Mouse (Mus musculus): ENCODE data around the gene Zfr. TPM values are rescaled to one million over a fixed set of nuclear protein-coding genes. Genes with fewer than 3 reads are reported as not detected.

Zfr gene
- polyA plus RNA-seq, 1 experiment from 2014 or later = 85.9 TPM

- no peaks in the 10 kb centered on the region for H3K36me3 ChIP-seq (ENCODE audit: control insufficient read depth, insufficient read depth, low read length)
- peaks cover 6% of the 10 kb centered on the region for H3K4me1 ChIP-seq (ENCODE audit: control insufficient read depth, insufficient read depth, low read length)
- WGBS = 73% methylated on average over 6 of the region's 6 CpGs
- ATAC-seq (ENCODE audit: insufficient read depth, low FRiP score) = no peak
- no peak overlapping the region for H3K4me3 ChIP-seq (replicated peaks; ENCODE audit: low read length)
- no peaks in the 10 kb centered on the region for H3K27me3 ChIP-seq (ENCODE audit: control insufficient read depth, insufficient read depth, low read length)
- H3K9me3 ChIP-seq (replicated peaks; ENCODE audit: control insufficient read depth, low read length) = no peaks in the 10 kb centered on the region
- no peak overlapping the region for H3K9ac ChIP-seq (ENCODE audit: low read length)
- H3K4me2 ChIP-seq (ENCODE audit: low read depth, low read length) = no peak overlapping the region
- no peak overlapping the region for H3K27ac ChIP-seq (ENCODE audit: low read length)
These were observed 105.8 kb downstream of the Zfr start for GRCm38 (mm10) chr15:12223393-12223792.

GRCm38 (mm10) chr15:12224239-12224638 is 106.6 kb downstream of the Zfr start:
- Histone ChIP-seq H3K4me2 (ENCODE audit: low read depth, low read length) (no peak overlapping the region), H3K4me1 (ENCODE audit: control insufficient read depth, insufficient read depth, low read length) (peaks cover 9% of the 10 kb centered on the region), H3K27ac (ENCODE audit: low read length) (no peak overlapping the region), H3K4me3 (replicated peaks; ENCODE audit: low read length) (no peak overlapping the region), H3K27me3 (ENCODE audit: control insufficient read depth, insufficient read depth, low read length) (no peaks in the 10 kb centered on the region), H3K9ac (ENCODE audit: low read length) (no peak overlapping the region), H3K9me3 (replicated peaks; ENCODE audit: control insufficient read depth, low read length) (no peaks in the 10 kb centered on the region), H3K36me3 (ENCODE audit: control insufficient read depth, insufficient read depth, low read length) (no peaks in the 10 kb centered on the region)
- whole genome bisulfite sequencing = 90% methylated on average over 2 of the region's 2 CpGs
- ATAC-seq (ENCODE audit: insufficient read depth, low FRiP score) = no peak

- H3K4me1 ChIP-seq (ENCODE audit: control insufficient read depth, insufficient read depth, low read length) = peaks cover 15% of the 10 kb centered on the region
- 75% methylated on average over 4 of the region's 4 CpGs for WGBS
- no peak overlapping the region for H3K9ac ChIP-seq (ENCODE audit: low read length)
- no peak overlapping the region for H3K4me3 ChIP-seq (replicated peaks; ENCODE audit: low read length)
- no peaks in the 10 kb centered on the region for H3K36me3 ChIP-seq (ENCODE audit: control insufficient read depth, insufficient read depth, low read length)
- H3K27me3 ChIP-seq (ENCODE audit: control insufficient read depth, insufficient read depth, low read length) = no peaks in the 10 kb centered on the region
- no peak for ATAC-seq (ENCODE audit: insufficient read depth, low FRiP score)
- no peak overlapping the region for H3K4me2 ChIP-seq (ENCODE audit: low read depth, low read length)
- no peak overlapping the region for H3K27ac ChIP-seq (ENCODE audit: low read length)
- no peaks in the 10 kb centered on the region for H3K9me3 ChIP-seq (replicated peaks; ENCODE audit: control insufficient read depth, low read length)
These were observed 107.4 kb downstream of the Zfr start for GRCm38 (mm10) chr15:12225062-12225461.

- 89% methylated on average over 15 of the region's 15 CpGs for WGBS
These were observed 109.3 kb downstream of the Zfr start for GRCm38 (mm10) chr15:12226908-12227307.

DNA sequence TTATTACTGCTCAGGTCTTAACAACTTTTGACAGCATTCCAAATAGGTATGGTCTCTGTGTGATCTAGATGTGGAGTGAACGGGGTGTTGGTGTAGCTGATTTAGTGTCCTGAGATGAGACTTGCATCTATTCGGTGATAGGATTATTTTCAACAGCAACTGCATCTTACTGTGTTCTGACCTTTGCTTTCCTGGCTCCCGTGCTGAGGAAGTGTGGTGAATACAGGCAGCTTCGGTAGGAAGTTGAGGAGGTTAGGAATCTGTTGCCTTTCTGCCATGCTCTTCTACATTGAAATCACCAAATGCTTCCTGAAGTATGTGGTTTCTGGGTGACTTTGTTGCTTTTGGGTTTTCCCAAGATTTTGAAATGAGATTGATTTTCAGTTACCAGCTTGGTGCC is 109.7 kb downstream of the Zfr start:
- H3K4me3 ChIP-seq (replicated peaks; ENCODE audit: low read length) = no peak overlapping the region
- H3K4me1 ChIP-seq (ENCODE audit: control insufficient read depth, insufficient read depth, low read length) = peaks cover 30% of the 10 kb centered on the region
- H3K4me2 ChIP-seq (ENCODE audit: low read depth, low read length) = no peak overlapping the region
- no peaks in the 10 kb centered on the region for H3K27me3 ChIP-seq (ENCODE audit: control insufficient read depth, insufficient read depth, low read length)
- 62% methylated on average over 4 of the region's 4 CpGs for whole genome bisulfite sequencing
- H3K36me3 ChIP-seq (ENCODE audit: control insufficient read depth, insufficient read depth, low read length) = no peaks in the 10 kb centered on the region
- no peak overlapping the region for H3K27ac ChIP-seq (ENCODE audit: low read length)
- ATAC-seq (ENCODE audit: insufficient read depth, low FRiP score) = no peak
- H3K9me3 ChIP-seq (replicated peaks; ENCODE audit: control insufficient read depth, low read length) = no peaks in the 10 kb centered on the region
- H3K9ac ChIP-seq (ENCODE audit: low read length) = no peak overlapping the region

More at GRCm38 (mm10) chr15:12226908-12227307, 109.3 kb downstream of the Zfr start:
- Histone ChIP-seq H3K9me3 (replicated peaks; ENCODE audit: control insufficient read depth, low read length) (no peaks in the 10 kb centered on the region), H3K27ac (ENCODE audit: low read length) (no peak overlapping the region), H3K27me3 (ENCODE audit: control insufficient read depth, insufficient read depth, low read length) (no peaks in the 10 kb centered on the region), H3K4me3 (replicated peaks; ENCODE audit: low read length) (no peak overlapping the region), H3K9ac (ENCODE audit: low read length) (no peak overlapping the region), H3K4me1 (ENCODE audit: control insufficient read depth, insufficient read depth, low read length) (peaks cover 26% of the 10 kb centered on the region), H3K4me2 (ENCODE audit: low read depth, low read length) (no peak overlapping the region), H3K36me3 (ENCODE audit: control insufficient read depth, insufficient read depth, low read length) (no peaks in the 10 kb centered on the region)
- no peak for ATAC-seq (ENCODE audit: insufficient read depth, low FRiP score)

DNA sequence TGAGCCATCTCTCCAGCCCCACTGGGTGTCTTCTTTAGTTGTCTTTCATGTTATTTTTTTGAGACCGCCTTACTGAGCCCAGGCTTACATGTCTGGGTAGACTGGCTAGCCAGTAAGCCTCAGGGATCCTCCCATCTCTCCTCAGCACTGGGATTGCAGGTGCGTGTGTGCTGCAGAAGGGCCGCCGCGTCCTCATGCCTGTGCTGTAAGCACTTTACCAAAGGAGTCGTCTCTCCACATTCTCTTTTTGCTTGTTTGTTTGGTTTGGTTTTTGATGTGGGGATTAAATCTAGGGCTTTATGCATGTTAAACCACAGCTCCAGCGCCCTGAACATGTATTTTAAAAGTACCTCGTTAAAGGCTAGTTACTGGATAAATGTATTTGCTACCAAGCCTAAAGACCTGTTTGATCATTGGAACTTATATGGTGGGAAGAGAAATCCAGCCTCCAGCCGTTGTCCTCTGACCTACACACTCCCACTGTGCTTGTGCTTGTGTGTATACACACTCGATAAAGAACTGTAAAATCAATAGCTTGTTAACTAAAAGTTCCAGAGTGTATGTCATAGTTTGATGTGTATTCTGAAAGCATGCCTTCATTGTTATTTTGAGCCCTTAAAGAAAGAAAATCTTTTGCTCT is 112.1 kb downstream of the Zfr start:
- Histone ChIP-seq H3K27me3 (ENCODE audit: control insufficient read depth, insufficient read depth, low read length) (no peaks in the 10 kb centered on the region), H3K4me2 (ENCODE audit: low read depth, low read length) (no peak overlapping the region), H3K9ac (ENCODE audit: low read length) (no peak overlapping the region), H3K9me3 (replicated peaks; ENCODE audit: control insufficient read depth, low read length) (no peaks in the 10 kb centered on the region), H3K4me1 (ENCODE audit: control insufficient read depth, insufficient read depth, low read length) (peaks cover 26% of the 10 kb centered on the region), H3K4me3 (replicated peaks; ENCODE audit: low read length) (no peak overlapping the region), H3K27ac (ENCODE audit: low read length) (peak overlapping the region; percentile 28; the same call in 1 of the 2 replicates), H3K36me3 (ENCODE audit: control insufficient read depth, insufficient read depth, low read length) (no peaks in the 10 kb centered on the region)
- ATAC-seq (ENCODE audit: insufficient read depth, low FRiP score) = no peak
- 63% methylated on average over 10 of the region's 10 CpGs for WGBS

- H3K27ac ChIP-seq (ENCODE audit: low read length) = peak overlapping the region; percentile 5; the same call in 1 of the 2 replicates
- ATAC-seq (ENCODE audit: insufficient read depth, low FRiP score) = peak; percentile 49; the same call in 1 of the 2 replicates
- H3K27me3 ChIP-seq (ENCODE audit: control insufficient read depth, insufficient read depth, low read length) = no peaks in the 10 kb centered on the region
- no peaks in the 10 kb centered on the region for H3K9me3 ChIP-seq (replicated peaks; ENCODE audit: control insufficient read depth, low read length)
- 36% methylated on average over 12 of the region's 12 CpGs for WGBS
- H3K36me3 ChIP-seq (ENCODE audit: control insufficient read depth, insufficient read depth, low read length) = no peaks in the 10 kb centered on the region
- H3K4me1 ChIP-seq (ENCODE audit: control insufficient read depth, insufficient read depth, low read length) = peaks cover 26% of the 10 kb centered on the region
- no peak overlapping the region for H3K4me2 ChIP-seq (ENCODE audit: low read depth, low read length)
- H3K9ac ChIP-seq (ENCODE audit: low read length) = no peak overlapping the region
- no peak overlapping the region for H3K4me3 ChIP-seq (replicated peaks; ENCODE audit: low read length)
These were observed 112.8 kb downstream of the Zfr start for GRCm38 (mm10) chr15:12230243-12230935.

DNA sequence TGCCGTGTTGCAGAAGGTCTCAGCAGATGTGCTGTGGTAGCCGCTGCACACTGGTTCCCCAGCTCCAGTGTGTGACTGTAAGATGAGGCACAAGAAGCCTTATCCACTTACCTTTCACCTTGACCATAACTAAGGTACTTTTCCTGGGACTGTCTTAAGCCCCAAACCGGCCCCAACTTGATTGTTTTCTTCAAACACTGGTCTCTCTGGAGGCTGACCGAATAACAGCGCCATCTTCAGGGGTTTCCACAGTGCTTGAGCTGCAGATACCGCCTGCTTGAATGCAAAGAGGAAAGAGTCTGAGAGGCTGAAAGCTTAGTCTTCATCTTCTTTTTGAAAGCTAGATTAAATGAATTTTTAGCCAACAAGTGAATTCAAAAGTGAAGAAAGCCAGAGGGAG is 113.8 kb downstream of the Zfr start:
- Histone ChIP-seq H3K27ac (ENCODE audit: low read length) (no peak overlapping the region), H3K4me1 (ENCODE audit: control insufficient read depth, insufficient read depth, low read length) (peaks cover 26% of the 10 kb centered on the region), H3K4me3 (replicated peaks; ENCODE audit: low read length) (no peak overlapping the region), H3K9me3 (replicated peaks; ENCODE audit: control insufficient read depth, low read length) (no peaks in the 10 kb centered on the region), H3K9ac (ENCODE audit: low read length) (no peak overlapping the region), H3K36me3 (ENCODE audit: control insufficient read depth, insufficient read depth, low read length) (no peaks in the 10 kb centered on the region), H3K27me3 (ENCODE audit: control insufficient read depth, insufficient read depth, low read length) (no peaks in the 10 kb centered on the region), H3K4me2 (ENCODE audit: low read depth, low read length) (no peak overlapping the region)
- no peak for ATAC-seq (ENCODE audit: insufficient read depth, low FRiP score)
- WGBS = 78% methylated on average over 6 of the region's 6 CpGs

DNA sequence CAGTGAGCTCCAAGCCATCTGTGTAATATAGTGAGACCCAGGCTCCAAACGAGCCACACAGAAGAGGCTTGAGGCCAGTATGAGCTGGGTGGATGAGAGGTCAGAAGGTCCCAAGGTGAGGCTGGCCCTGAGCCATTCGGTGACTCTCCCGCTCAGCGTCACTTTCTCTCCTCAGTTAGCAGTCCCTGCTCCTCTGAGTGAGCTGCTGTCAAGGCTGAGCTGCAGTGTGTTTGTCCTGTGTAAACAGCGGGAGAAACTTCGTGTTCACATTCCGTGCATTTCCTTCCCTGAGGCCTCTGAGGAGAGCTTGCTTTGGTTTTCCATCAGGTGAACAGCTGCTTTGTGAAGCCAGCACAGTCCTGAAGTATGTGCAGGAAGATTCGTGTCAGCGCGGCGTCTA is 114.8 kb downstream of the Zfr start:
- no peak overlapping the region for H3K4me3 ChIP-seq (replicated peaks; ENCODE audit: low read length)
- H3K36me3 ChIP-seq (ENCODE audit: control insufficient read depth, insufficient read depth, low read length) = no peaks in the 10 kb centered on the region
- no peaks in the 10 kb centered on the region for H3K27me3 ChIP-seq (ENCODE audit: control insufficient read depth, insufficient read depth, low read length)
- peak; percentile 78 for ATAC-seq (ENCODE audit: insufficient read depth, low FRiP score)
- peak overlapping the region; percentile 40; the same call in 1 of the 2 replicates for H3K9ac ChIP-seq (ENCODE audit: low read length)
- H3K27ac ChIP-seq (ENCODE audit: low read length) = peak overlapping the region; percentile 68
- 36% methylated on average over 11 of the region's 11 CpGs for WGBS
- H3K9me3 ChIP-seq (replicated peaks; ENCODE audit: control insufficient read depth, low read length) = no peaks in the 10 kb centered on the region
- peaks cover 26% of the 10 kb centered on the region for H3K4me1 ChIP-seq (ENCODE audit: control insufficient read depth, insufficient read depth, low read length)
- no peak overlapping the region for H3K4me2 ChIP-seq (ENCODE audit: low read depth, low read length)

All from stomach, embryonic 16.5 days (tissue).